Mouse (Mus musculus) embryonic facial prominence, embryonic 12.5 days (tissue): ENCODE measurements at regions not wholly inside any gene's neighbourhood (a gene's known extent, or its start where the extent isn't known, plus 50 kb on each side); places are given as distances from the start of the nearest gene placed in this dataset.

Source experiments
- ATAC-seq: fragments of 200-750 bp; cut with Nextera tagmentation; 2 replicates; pipeline ENCODE4 v1.8.0; 2017; ENCODE audit not compliant: insufficient number of reproducible peaks, insufficient read depth, low FRiP score, low TSS enrichment
- H3K27ac ChIP-seq: fragments of 300-500 bp; sonication (generic); 2 replicates; pipeline ENCODE4 v1.5.1; 2016; ENCODE audit warnings: mild to moderate bottlenecking
- H3K27me3 ChIP-seq: fragments of 300-500 bp; sonication (generic); 2 replicates; pipeline ENCODE4 v1.6.1; 2016; ENCODE audit warnings: mild to moderate bottlenecking, moderate library complexity
- H3K36me3 ChIP-seq: fragments of 300-500 bp; sonication (generic); 2 replicates; pipeline ENCODE4 v1.6.1; 2016; ENCODE audit warnings: mild to moderate bottlenecking
- H3K4me1 ChIP-seq: fragments of 300-500 bp; sonication (generic); 2 replicates; pipeline ENCODE4 v1.6.1; 2016
- H3K4me2 ChIP-seq: fragments of 300-500 bp; sonication (generic); replicated peaks from 2 replicates; pipeline ENCODE4 v1.6.1; 2016; ENCODE audit warnings: mild to moderate bottlenecking, moderate library complexity
- H3K4me3 ChIP-seq: fragments of 300-500 bp; sonication (generic); 2 replicates; pipeline ENCODE4 v1.5.1; 2016; ENCODE audit warnings: mild to moderate bottlenecking
- H3K9ac ChIP-seq: fragments of 300-500 bp; sonication (generic); 2 replicates; pipeline ENCODE4 v1.6.1; 2016; ENCODE audit warnings: mild to moderate bottlenecking, moderate library complexity
- H3K9me3 ChIP-seq: fragments of 300-500 bp; sonication (generic); 2 replicates; pipeline ENCODE4 v1.6.1; 2016; ENCODE audit warnings: mild to moderate bottlenecking, moderate library complexity
- WGBS: fragments of 180-500 bp; shearing (Covaris S2); methylation state at CpG from one replicate; pipeline ENCODE4 v1.1.7; 2016; 5-methylcytosine and 5-hydroxymethylcytosine counted together

DNA sequence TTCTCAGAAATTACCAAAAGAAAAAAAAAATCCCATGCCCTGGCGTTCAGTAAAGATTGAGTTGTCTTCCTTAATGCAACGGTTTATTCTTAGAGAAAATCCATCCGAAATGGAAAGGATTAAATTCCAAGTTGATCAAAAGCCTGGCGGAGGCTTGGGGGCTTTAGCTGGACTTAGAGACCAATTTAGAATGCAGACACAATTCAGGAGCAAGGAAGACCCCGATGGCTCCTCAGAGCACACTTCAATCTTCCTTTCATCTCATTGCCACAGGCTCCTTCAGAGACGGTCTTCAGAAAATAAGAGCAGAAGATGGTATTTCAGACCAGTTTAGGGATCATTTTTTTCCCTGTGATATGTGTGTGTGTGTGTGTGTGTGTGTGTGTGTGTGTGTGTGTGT lies 171.8 kb downstream of the Ankrd50 start:
- Histone ChIP-seq H3K9me3 (no peaks in the 10 kb centered on the region), H3K36me3 (no peaks in the 10 kb centered on the region), H3K4me3 (no peak overlapping the region), H3K9ac (no peak overlapping the region), H3K4me1 (no peaks in the 10 kb centered on the region), H3K27me3 (no peaks in the 10 kb centered on the region), H3K4me2 (no peak overlapping the region), H3K27ac (no peak overlapping the region)
- 60% methylated on average over 6 of the region's 6 CpGs for WGBS
- ATAC-seq: no peak

DNA sequence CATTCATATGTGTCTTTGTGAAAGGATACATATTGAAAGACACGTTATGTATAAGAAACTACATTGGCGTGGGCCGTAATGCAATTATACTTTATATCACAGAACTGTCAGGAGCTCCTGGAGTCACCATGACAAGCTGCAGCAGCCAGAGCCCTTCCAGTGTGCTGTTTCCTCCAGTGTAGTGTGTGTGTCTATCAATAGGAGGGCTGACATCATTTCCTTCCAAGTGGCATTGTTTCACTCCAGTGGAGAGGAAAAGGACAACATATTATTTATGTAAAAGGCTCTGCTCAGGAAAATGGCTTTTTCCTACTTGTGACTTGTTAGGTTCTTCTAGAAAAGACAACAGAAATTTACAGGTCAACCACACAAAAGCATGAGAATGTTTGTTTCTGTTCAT lies 172.5 kb downstream of the Ankrd50 start:
- Histone ChIP-seq H3K4me3 (no peak overlapping the region), H3K27ac (no peak overlapping the region), H3K9ac (no peak overlapping the region), H3K4me1 (no peaks in the 10 kb centered on the region), H3K36me3 (no peaks in the 10 kb centered on the region), H3K9me3 (no peaks in the 10 kb centered on the region), H3K4me2 (no peak overlapping the region), H3K27me3 (no peaks in the 10 kb centered on the region)
- 67% methylated on average over 3 of the region's 3 CpGs for WGBS
- ATAC-seq: no peak

DNA sequence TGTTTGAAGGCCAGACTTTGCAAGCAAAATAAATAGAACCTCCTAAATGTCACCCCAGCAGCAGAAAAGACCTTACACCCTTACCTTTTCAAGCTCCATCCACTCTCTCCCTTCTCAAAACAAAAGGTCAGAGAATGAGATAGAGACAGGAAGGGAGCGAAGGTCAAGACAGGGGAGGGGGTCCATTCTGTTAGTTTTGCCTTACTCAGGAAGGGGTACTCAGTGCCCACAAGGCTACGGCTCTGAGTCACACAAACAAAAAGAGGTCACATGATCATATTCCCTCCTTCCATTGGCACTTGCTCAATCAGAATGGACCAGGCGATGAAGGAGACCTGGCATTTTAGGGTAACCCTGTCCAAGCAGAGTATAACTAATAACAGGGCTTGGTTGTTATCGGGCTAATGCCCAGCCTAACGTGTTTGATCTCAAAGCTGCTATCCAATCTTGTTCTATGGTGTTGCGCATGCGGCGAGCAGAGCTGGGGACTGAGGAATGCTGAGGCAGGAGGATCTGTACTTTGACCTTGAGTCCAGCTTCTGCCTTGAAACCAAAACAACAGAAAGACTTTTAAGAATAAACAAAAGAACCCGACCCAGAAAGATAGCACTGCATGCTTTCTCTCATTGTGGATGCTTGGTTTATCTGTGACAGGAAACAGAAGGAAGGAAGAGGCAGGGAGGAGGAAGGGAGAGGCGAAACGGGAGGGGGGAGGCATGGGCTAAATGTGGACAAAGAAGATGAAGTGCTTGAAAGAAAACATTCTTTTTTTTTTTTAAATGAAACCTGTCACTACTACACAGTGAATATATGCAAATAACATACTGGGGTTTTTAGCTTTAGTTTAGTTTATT lies 184.5 kb downstream of the Ankrd50 start:
- Histone ChIP-seq H3K4me1 (no peaks in the 10 kb centered on the region), H3K27me3 (no peaks in the 10 kb centered on the region), H3K4me3 (no peak overlapping the region), H3K9ac (no peak overlapping the region), H3K4me2 (no peak overlapping the region), H3K36me3 (no peaks in the 10 kb centered on the region), H3K9me3 (no peaks in the 10 kb centered on the region), H3K27ac (no peak overlapping the region)
- ATAC-seq: no peak
- 70% methylated on average over 11 of the region's 11 CpGs for WGBS

DNA sequence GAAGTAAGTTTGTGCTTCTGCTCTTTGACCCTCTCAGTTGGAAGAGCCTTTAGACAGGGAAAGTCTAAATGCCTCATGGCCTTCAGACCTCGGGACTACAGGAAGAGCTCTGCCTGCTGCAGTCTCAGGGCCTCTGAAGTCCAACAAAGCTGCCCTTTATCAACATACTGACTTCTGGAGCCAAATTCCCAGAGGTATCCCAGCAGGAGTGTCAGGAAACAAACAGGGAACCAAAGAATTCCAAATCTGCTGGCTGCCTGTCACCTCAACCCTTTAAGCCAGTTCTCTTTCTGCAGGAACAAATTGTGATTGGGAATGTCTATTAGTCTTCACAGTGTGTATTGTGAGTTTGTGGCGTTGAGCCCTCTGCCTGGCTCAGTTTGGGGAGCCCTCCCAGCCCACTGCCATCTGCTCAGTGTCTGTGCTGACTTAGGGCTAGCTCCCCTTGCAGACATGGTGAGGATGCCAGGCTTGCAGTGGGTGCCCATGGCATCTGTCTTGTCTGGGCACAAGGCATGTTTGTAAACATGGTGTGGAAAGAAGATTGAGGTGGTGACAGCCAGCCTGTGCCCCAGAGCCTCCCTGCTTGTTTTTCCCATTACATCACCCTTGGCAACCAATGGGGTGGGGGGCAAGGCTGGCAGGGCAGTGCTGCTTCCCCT lies 185.3 kb downstream of the Ankrd50 start:
- Histone ChIP-seq H3K4me3 (no peak overlapping the region), H3K9ac (no peak overlapping the region), H3K36me3 (no peaks in the 10 kb centered on the region), H3K27me3 (no peaks in the 10 kb centered on the region), H3K9me3 (no peaks in the 10 kb centered on the region), H3K4me2 (no peak overlapping the region), H3K4me1 (no peaks in the 10 kb centered on the region), H3K27ac (no peak overlapping the region)
- no peak for ATAC-seq
- 23% methylated on average over 2 of the region's 2 CpGs for WGBS

DNA sequence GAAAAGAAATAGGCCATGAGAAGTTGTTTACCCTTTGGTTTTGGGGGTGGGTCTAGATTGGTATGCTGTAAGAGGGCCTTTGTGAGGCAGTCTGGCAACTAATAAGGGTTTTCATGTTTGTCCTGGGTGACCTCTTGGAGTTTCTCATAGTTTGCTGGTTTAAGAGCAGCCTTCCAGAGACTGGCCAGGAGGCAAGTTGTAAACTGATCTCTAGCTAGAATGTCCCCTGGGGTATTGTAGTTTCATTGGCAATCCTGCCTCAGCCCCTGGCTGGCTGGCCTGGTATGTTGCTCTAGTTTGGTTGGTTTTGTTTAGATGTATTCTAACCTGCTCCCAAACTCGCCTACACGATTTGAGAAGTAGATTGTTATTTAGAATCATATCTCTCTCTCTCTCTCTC lies 187.1 kb downstream of the Ankrd50 start:
- WGBS: 33% methylated on average over 2 of the region's 2 CpGs
- H3K9me3 ChIP-seq: no peaks in the 10 kb centered on the region
- H3K4me3 ChIP-seq: no peak overlapping the region
- no peak overlapping the region for H3K9ac ChIP-seq
- no peak overlapping the region for H3K27ac ChIP-seq
- ATAC-seq: no peak
- H3K36me3 ChIP-seq: no peaks in the 10 kb centered on the region
- H3K4me2 ChIP-seq: no peak overlapping the region
- no peaks in the 10 kb centered on the region for H3K4me1 ChIP-seq
- no peaks in the 10 kb centered on the region for H3K27me3 ChIP-seq

DNA sequence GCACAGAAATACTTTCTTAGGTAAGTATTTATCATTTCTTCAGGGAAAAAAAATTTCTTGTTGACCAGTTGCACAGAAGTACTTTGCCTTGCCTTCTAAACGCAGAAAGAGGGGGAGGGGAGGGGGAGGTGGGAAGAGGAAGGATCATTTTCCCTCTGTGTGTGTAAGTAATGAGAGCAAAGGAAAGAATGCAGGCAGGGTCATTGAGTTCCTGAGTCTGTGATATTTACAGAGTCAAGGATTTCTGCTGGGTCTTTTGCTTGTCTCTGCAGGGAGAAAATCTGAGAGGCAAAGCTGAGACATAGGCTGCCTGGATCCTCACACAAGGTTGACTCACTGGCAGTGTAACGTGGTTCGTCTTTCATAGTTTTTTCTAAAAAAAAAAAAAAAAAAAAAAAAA lies 195.6 kb downstream of the Ankrd50 start:
- H3K4me2 ChIP-seq: no peak overlapping the region
- no peaks in the 10 kb centered on the region; the same call in 1 of the 2 replicates for H3K4me1 ChIP-seq
- H3K36me3 ChIP-seq: no peaks in the 10 kb centered on the region
- WGBS: 18% methylated on average over 3 of the region's 3 CpGs
- H3K9me3 ChIP-seq: no peaks in the 10 kb centered on the region
- ATAC-seq: no peak
- H3K9ac ChIP-seq: no peak overlapping the region
- no peak overlapping the region for H3K27ac ChIP-seq
- H3K27me3 ChIP-seq: no peaks in the 10 kb centered on the region
- no peak overlapping the region for H3K4me3 ChIP-seq

DNA sequence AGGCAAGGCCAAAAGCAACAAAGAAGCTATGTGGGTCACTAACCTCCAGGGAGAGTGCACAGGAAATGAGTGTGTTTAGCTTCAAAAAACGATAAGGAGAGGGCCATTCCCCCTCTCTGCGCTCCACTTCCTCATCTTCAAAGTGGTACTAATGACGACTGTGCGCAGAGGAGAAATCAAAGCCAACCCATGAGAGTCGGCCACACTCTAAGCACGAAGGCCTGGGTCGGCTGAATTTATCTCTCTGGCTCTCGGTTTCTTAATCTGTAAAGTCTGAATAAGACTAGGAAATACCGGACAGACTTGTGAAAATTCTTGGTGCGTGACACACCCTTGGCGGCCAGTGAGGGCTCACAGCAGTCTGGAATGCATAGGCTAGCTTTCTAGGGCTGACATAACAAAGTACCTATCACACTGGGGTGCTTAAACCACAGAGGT lies 200.9 kb downstream of the Ankrd50 start:
- no peaks in the 10 kb centered on the region for H3K9me3 ChIP-seq
- 35% methylated on average over 11 of the region's 11 CpGs for WGBS
- H3K4me1 ChIP-seq: no peaks in the 10 kb centered on the region; the same call in 1 of the 2 replicates
- H3K4me2 ChIP-seq: no peak overlapping the region
- no peaks in the 10 kb centered on the region for H3K36me3 ChIP-seq
- H3K27me3 ChIP-seq: no peaks in the 10 kb centered on the region
- no peak overlapping the region for H3K4me3 ChIP-seq
- no peak overlapping the region for H3K9ac ChIP-seq
- ATAC-seq: no peak
- no peak overlapping the region for H3K27ac ChIP-seq

DNA sequence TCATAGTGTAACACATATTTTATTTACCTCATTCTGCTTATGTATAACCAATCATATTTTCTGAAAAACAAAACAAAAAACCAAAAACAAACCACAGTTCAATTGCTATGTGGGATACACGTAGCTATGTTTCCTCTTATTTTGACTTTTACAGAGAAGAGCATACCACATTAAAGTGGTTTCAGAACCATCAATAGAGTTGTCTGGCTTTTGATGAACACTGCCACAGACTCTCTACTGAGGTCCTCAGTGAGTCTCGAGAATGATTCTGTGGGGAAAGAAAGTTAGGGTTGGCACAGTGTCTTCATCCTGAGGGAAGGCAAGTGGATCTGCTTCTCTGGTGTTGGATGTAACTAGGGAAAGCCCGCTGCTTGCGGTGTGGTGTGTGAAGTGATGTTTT lies 201.8 kb downstream of the Ankrd50 start:
- Histone ChIP-seq H3K36me3 (no peaks in the 10 kb centered on the region), H3K27ac (no peak overlapping the region), H3K9me3 (no peaks in the 10 kb centered on the region), H3K4me1 (no peaks in the 10 kb centered on the region), H3K9ac (no peak overlapping the region), H3K4me2 (no peak overlapping the region), H3K4me3 (no peak overlapping the region), H3K27me3 (no peaks in the 10 kb centered on the region)
- WGBS: 88% methylated on average over 4 of the region's 4 CpGs
- ATAC-seq: no peak

DNA sequence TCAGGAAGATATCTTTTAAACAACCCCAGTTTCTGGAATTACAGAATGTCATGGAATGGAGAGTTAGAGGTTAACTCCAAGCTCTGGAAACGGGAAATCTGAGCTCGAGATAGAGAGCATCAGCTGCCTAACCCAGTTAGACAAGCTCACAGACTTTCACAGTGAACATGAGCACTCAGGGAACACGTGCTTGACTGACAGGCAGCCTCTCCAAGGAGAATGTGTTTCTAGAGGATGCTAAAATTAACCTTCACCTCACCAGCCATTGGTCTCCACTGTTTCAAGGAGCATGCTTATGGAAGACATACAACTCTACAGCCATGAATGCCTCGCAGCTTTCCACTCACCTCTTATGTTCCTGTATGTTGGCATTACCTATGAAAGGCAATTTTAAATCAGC lies 203.0 kb downstream of the Ankrd50 start:
- H3K4me2 ChIP-seq: no peak overlapping the region
- no peaks in the 10 kb centered on the region for H3K36me3 ChIP-seq
- no peak overlapping the region for H3K4me3 ChIP-seq
- H3K27ac ChIP-seq: no peak overlapping the region
- H3K9ac ChIP-seq: no peak overlapping the region
- H3K9me3 ChIP-seq: no peaks in the 10 kb centered on the region
- H3K4me1 ChIP-seq: no peaks in the 10 kb centered on the region
- no peaks in the 10 kb centered on the region for H3K27me3 ChIP-seq
- ATAC-seq: no peak
- WGBS: 28% methylated on average over 4 of the region's 4 CpGs

DNA sequence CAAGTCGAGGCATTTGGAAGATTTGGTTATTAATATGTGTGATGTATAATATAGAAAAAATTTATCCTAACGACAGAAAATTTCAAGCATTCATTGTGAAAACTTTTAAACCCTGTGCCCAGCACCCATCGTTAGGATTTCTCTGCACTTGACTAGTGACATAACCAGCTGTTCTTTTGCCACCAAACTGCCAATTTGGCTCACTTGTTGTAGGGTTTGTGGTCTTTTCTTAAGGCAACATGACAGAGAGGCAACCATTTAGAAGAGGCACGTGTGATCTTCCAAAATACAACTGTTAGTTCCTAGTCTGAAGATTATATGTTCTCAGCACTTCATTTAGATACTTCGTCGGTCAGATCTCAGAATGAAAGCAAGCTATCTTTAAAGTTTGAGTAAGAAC lies 203.8 kb downstream of the Ankrd50 start:
- no peaks in the 10 kb centered on the region for H3K36me3 ChIP-seq
- H3K27ac ChIP-seq: no peak overlapping the region
- no peaks in the 10 kb centered on the region for H3K9me3 ChIP-seq
- no peaks in the 10 kb centered on the region for H3K27me3 ChIP-seq
- 84% methylated on average over 6 of the region's 6 CpGs for WGBS
- no peak overlapping the region for H3K4me3 ChIP-seq
- H3K4me1 ChIP-seq: peaks cover under 1% of the 10 kb centered on the region; the same call in 1 of the 2 replicates
- H3K9ac ChIP-seq: no peak overlapping the region
- no peak overlapping the region for H3K4me2 ChIP-seq
- ATAC-seq: no peak

DNA sequence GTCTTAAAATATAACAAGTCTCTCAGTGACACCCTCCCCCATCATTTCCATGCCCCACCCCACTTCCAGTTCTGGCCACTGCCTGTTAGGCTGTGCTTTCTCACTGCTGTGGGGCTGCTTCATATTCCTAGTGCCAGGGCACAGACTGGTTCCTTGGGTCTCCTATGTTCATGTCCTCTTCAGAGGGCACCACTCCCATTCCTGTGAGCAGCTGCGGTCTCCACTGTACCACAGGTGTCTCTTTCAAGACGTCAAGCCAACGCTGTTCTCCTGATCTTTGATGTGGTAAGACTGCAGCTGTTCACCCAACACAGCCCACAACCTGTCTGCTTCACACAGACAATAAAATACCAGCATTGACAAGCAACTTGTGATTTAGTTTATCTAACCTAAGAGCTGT lies 204.5 kb downstream of the Ankrd50 start:
- Histone ChIP-seq H3K4me3 (no peak overlapping the region), H3K4me1 (peaks cover 8% of the 10 kb centered on the region; the same call in 1 of the 2 replicates), H3K4me2 (no peak overlapping the region), H3K9ac (no peak overlapping the region), H3K9me3 (no peaks in the 10 kb centered on the region), H3K36me3 (no peaks in the 10 kb centered on the region), H3K27me3 (no peaks in the 10 kb centered on the region), H3K27ac (no peak overlapping the region)
- 84% methylated on average over 3 of the region's 3 CpGs for WGBS
- no peak for ATAC-seq

DNA sequence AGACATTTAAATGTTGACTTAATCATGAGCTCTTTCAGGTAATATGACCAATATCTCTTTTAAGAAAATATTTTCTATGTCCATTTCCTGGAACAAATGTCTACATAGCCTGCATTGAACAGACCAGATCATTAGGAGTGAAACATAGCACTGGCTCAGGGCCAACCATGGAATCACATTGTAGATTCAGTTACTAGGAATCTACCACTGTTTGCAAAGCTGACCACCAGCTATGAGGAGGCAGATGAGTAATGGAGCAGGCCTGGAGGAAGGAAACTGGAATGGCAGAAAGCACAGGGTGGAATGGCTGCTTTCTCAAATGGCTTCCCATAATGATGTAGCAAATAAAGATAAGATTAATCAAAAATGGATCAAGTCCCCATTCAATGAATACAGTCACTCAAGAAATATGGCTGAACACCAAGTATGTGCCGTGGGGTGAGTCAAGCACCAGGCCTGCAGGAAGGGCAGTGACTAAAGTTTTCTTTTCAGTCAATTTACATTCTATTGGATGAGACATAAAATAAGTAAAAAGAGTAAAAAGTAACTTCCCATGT lies 207.6 kb downstream of the Ankrd50 start:
- no peak overlapping the region for H3K4me2 ChIP-seq
- H3K4me1 ChIP-seq: peaks cover 9% of the 10 kb centered on the region; the same call in 1 of the 2 replicates
- H3K36me3 ChIP-seq: no peaks in the 10 kb centered on the region
- no peak overlapping the region for H3K9ac ChIP-seq
- no peaks in the 10 kb centered on the region for H3K27me3 ChIP-seq
- no peak overlapping the region for H3K27ac ChIP-seq
- 91% methylated on average over 1 of the region's 1 CpGs for WGBS
- ATAC-seq: no peak
- H3K9me3 ChIP-seq: no peaks in the 10 kb centered on the region
- H3K4me3 ChIP-seq: no peak overlapping the region
